Mouse (Mus musculus): ENCODE measurements around the gene Olfr548-ps1.
"Not testable (repeated sequence)": the region's sequence is repeated elsewhere in the genome, so short reads cannot be mapped to it uniquely, and the experiment has no call there.

The Olfr548-ps1 gene

DNA sequence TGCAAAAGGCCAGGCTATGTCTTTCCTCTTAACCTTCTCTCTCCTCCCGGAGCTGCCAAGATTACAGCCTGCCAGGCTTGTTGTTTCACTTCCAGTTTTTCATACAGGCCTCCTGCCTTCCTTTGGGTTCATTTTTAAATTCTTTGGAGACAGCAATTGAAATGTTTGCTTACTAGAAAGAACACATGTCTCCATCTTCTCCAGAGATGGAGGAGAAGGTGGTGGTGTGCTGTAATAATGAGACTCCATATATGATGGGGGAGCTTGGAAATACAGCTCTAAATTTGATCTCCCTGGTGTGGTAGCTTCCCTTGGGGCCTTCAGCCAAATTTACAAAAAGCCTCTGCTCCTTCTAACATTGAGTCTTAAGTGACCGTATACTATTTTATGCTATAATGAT lies at the start of gene Olfr548-ps1:
Gene Olfr548-ps1 (plus strand): TSS at position 301 of the 400 bp plus-strand sequence.
- DNase-seq = no peak

- DNase-seq = not testable (repeated sequence)
Measured at GRCm38 (mm10) chr7:102494416-102494815, 46.3 kb upstream of the Olfr548-ps1 start.

DNA sequence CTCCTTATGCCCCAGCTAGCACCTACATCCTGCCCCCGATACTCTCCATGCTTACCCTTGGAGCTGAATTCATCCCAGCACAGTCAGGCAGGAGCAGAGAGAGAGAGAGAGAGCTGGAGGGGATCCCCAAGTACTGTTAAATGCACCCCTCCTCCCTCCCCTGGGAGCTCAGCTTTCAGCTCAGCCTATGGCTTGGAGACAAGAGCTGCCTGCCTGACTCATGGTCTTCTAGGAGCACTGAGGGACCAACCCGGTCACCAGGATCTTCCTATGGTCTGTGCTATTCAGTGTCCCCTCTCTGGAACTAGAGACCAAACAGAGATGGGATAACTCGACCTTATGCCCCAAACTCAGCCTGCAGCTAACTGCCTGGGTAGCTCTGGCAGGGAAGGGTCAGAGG lies 41.2 kb upstream of the Olfr548-ps1 start, which contains the start of gene Olfr545:
Gene Olfr545 (minus strand): TSS at position 101 of the 400 bp plus-strand sequence.
- DNase-seq = no peak

DNA sequence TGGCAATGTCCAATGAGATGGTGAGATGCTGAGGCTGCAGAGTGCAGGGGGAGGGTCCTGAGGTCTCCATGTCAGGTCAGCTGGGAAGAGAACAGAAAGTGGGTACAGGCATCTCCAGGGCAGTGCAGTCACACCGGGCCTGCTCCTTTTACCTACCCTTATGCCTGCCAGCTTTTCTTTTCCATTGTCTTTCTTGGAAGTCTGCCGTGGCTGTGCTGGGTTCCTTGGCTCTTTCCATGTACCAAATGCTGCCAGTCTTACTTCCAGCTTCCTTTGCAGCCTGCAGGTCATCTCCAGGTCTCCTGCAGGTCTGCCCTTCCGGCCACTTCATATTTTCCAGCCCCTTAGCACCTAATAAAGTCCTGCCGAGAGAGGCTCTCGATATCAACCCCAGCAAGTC lies 38.7 kb upstream of the Olfr548-ps1 start:
- DNase-seq = no peak

- peak; percentile 67 for DNase-seq
Measured at GRCm38 (mm10) chr7:102506848-102507247, 33.8 kb upstream of the Olfr548-ps1 start.

DNA sequence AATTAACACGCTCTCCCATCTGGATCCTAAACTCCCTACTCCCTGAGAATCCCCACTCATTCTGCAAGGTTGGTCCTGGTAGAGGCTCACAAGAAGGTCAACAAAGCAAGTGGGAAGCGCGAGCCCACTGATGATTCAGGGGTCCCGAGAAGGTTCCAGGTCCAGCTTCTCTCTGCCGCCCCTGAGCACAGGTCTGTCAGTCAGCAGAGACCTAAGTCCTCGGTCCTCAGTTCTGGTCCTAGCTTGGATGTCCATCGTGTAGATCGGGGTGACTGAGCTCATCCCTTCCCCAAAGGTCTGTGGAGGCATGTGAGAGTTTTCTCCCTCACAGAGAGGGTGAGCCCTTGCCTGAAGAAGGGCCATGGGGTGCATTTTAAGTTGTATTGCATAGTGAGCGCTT lies 32.6 kb upstream of the Olfr548-ps1 start:
- DNase-seq = no peak

GRCm38 (mm10) chr7:102508666-102509065 lies 32.0 kb upstream of the Olfr548-ps1 start:
- no peak for DNase-seq

DNA sequence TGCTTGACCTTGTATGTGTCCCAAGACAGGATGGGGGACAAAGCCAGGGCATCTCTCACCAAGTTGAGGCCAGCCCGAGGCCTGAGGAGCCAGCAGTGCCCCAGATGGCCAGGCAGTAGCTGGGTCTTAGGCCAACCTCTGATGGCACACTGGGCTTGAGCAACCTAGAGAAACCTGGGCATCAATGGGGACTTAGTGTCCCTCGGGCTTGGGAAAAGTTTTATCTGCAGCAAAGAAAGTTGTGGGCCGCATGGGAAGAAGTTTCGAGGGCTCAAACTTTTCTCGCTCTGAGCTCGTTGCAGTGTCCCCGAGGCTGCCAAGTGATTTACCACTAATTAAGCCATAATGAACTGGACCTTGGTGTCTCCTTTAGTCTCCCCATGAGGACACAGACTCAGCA lies 31.0 kb upstream of the Olfr548-ps1 start:
- DNase-seq = no peak

- DNase-seq = no peak
Measured at GRCm38 (mm10) chr7:102511927-102512326, 28.8 kb upstream of the Olfr548-ps1 start.

DNA sequence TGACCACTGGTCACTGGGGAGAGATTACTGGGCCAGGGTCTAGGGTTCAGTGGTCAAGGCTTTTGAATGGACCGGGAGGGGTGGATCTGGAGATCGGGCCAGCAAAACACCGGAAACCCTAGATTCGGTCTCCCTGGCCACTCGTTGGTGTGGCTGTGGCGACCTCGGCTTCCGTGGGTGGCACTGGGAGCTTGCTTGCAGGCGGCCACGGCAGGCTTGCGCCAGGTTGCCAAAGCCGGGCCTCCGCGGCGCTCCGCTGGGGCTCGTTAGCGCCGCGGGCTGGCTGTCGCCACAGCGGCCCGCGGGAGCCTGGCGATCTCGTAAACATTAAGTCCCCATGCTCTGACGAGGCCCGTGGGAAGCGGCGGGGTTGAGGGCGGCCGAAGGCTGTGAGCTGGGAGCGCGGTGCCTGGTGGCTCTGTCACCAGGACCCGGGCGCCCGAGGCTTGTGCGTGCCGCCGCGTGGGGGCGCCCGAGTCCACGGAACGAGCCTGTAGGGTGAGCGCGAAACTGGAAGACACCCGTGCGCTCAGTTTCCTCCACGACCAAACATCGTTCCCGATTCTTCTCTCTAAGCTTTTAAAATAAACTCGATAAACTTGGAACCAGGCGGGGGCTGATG lies 27.8 kb upstream of the Olfr548-ps1 start:
- peak; percentile 84 for DNase-seq

GRCm38 (mm10) chr7:102514144-102514543 lies 26.6 kb upstream of the Olfr548-ps1 start:
- DNase-seq = no peak

DNA sequence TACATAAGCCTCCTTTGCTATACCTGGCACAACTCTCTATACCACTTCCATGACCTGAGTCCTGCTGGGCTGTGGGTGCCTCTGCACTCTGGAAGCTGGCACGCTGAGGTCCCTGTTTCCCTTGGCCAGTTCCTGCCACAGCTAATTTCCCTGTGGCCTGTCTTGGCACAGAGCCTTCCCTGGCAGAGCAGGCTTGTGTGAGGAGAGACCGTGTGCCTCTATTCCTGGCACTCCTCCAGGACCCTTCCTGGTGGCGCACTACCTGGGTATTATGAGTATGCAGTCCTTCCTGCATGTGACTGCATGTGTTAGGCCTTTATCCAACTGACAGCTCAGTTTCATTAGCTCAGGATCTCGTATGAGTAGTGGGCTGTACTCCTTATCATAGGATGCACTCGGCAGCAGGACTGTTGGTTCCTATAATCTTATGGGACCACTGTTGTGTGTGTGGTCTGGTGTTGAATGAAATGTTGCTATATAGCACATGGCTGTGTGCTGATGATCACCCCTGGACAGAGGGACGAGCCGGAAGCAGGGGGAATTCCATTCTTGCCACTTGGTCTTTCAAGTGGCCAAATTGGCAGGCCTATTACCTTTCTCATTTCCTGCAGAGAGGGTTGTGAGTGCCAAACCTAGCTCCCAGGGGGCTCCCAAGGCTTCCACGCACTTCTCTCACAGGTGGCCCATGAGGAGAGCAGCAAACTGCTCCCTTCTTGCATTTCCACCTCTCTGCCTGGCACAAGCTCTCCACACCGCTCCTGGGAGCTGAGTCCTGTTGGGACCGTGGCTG lies 24.2 kb upstream of the Olfr548-ps1 start:
- no peak for DNase-seq

- no peak for DNase-seq
Measured at GRCm38 (mm10) chr7:102517051-102517335, 23.7 kb upstream of the Olfr548-ps1 start.

GRCm38 (mm10) chr7:102529052-102529451 lies 11.6 kb upstream of the Olfr548-ps1 start:
- DNase-seq = no peak

DNA sequence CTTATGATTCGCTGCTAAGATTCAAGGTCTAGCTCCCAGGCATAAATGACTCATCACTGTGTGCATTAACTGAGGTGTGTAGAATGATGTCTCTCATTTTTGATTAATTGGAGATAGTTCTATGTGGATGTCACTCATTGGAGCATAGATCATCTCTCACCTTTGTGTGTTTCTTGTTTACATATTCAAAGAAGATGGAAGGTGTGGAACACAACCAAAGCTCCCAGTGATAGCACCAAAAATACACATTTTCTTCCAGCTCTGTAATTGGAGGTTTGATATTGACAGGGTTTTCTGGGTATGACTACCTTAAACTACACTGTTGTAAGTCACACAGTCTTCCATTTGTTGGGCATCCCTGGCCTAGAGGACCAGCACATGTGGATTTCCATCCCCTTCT lies 6.2 kb upstream of the Olfr548-ps1 start, which contains the start of gene Olfr547:
Gene Olfr547 (plus strand): TSS at position 301 of the 400 bp plus-strand sequence.
- DNase-seq = no peak

GRCm38 (mm10) chr7:102541251-102541650 lies 555 bp downstream of the Olfr548-ps1 start:
- DNase-seq = no peak

GRCm38 (mm10) chr7:102549570-102549969 lies 8.9 kb downstream of the Olfr548-ps1 start, which contains the start of gene Olfr549:
Olfr549 (plus strand) TSS chr7:102549870.
- no peak for DNase-seq

DNA sequence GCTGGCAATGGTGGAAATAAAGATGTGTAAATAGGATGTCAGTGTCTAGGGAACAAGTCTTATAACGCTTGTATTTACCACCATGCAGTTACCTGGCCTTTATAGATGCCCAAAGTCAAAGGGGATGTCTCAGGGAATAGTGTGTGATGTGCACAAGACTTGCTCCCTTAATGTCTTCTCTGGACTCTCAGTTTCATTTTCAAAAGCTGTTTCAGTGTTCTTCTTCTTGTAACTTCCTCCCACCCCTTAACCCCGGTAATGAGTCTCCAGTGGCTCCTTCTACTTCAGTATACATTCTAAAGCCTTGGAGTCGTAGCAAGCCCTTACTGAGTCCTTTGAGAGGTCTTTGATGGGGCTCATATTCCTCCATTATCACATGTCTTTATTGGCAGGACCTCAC lies 12.6 kb downstream of the Olfr548-ps1 start:
- no peak for DNase-seq

- DNase-seq = peak; percentile 86
Measured at GRCm38 (mm10) chr7:102564999-102565997, 24.6 kb downstream of the Olfr548-ps1 start, which contains the start of gene Trim21. Trim21 (minus strand) TSS chr7:102565486.

DNA sequence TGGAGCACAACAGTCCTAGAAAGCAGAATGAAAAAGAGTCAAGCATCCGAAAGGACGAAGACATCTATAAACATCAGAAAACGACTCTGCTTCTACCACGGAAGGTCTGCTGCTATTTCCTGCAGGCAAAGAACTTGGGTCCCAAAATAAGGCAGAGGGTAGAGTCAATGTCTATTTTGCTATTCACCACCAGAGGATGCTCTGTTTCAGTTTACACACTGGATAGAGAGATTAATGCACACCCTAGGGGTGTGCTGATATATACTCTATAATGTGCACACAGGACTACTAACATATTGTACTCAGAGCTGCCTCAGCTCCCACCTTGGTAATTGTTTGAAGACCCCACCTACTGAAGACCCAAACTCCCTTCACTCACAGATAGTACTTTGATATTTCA lies 25.5 kb downstream of the Olfr548-ps1 start:
- DNase-seq = no peak

DNA sequence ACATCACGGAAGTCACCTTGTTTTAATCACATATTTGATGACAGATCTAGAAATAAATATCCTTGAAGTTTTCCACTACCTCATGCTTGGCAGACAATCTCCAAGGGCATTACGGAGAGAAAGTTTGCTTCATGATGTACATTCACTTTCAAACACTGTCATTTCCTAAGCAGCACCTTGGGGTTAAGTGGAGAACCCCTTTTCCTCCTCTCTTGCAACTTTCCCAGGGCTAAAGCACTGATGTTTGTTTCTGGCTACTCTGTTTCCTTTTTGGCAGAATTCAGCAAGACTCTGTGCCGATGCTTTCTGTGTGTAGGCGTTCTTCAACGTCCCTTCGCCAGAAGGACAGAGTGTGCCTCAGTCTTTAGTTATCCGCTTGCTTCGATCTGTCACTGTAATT lies 30.4 kb downstream of the Olfr548-ps1 start, which contains the start of gene Olfr550:
Gene Olfr550 (plus strand): TSS at position 301 of the 400 bp plus-strand sequence.
- DNase-seq = no peak

DNA sequence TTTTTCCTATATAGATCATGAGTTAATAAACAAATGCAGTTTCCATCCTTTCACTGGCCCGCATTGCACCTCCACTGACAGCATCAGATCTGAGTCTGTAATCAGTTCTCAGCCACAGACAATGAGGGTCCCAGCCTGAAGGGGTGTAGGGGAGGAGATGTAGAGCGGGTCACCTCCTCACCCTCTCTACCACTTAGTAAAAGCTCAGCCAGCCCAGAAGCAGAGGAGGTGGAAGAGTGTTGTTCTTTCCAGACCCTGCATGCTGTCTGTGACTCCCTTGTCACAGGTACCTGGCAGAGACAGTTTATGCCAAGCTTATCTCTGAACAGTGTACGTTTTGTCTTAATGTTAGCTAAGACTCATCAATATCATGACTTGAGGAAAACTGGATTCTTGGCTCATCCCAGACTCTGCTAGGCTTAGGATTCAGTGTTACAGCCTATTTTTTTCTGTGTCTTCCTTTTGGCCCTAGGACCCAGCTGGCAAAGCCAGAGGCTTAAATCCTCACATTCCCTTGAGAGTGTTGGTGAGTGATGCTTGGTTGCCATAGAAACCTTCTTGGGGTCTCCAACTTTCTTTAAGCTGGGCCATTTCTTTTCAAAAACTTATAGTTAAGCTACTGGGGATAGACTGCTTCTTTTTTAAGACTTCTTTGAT lies 32.6 kb downstream of the Olfr548-ps1 start:
- DNase-seq = no peak

Data from liver (tissue).